Mouse (Mus musculus) c-Kit-negative CD71-positive TER-119-positive erythroid progenitor cells, embryonic 14.5 days (primary cell): ENCODE measurements around the gene Eng.

ENCODE experiments used
- DNase-seq: peaks from one replicate; pipeline ENCODE4 v3.0.0-alpha.2; 2013; ENCODE audit warnings: low read depth, low spot score

The Eng gene

DNA sequence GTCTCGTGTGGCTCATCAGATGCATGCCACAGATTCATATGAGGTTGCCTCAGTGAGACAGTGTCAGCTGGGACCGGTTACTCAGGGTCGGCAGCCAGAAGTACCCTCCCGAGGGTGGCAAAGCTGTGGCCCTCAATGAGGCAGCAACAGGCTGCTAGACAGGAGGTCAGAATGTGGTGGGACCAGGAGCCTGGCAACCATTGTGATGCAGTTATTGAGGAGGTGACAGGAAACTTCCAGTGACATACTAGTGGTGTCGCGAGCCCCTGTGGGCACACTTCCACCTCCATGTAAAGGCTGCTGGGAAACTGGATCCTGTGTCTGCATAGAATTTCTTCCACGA, 24.9 kb upstream of the Eng start, which contains the start of gene Ak1:
Ak1 (plus strand) TSS at position 242 of the 343 bp plus-strand sequence.
- DNase-seq: no peak

DNA sequence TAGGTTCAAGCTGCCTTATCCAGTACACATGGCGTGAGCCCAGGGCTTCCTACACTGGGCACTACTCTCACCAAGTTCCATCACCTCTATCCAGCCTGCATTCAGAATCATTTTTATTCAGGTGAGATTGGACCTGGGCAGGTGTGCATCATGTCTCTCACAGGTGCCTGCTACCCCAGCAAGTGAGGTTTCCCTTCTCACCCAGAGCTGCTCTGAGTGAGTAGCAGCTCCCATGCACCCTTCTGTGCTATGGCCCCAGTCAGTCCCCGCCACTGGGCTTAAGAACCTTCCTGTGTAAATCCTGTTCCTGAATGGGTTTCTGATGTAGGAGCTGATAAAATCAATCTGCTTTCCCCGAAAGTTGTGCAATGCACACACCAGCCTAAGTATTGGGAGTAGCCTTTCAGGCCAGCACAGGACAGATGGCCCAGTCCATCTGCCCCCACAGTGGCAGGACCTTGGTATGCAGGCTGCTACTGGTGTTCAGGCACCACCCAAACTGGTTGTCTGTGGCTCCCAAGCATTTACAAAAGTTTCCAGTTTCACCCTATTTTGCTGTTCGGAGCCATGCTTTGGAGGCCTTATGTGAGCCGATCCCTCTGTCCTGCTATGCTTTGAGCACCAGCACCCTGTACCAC, 22.2 kb upstream of the Eng start:
- no peak for DNase-seq

DNA sequence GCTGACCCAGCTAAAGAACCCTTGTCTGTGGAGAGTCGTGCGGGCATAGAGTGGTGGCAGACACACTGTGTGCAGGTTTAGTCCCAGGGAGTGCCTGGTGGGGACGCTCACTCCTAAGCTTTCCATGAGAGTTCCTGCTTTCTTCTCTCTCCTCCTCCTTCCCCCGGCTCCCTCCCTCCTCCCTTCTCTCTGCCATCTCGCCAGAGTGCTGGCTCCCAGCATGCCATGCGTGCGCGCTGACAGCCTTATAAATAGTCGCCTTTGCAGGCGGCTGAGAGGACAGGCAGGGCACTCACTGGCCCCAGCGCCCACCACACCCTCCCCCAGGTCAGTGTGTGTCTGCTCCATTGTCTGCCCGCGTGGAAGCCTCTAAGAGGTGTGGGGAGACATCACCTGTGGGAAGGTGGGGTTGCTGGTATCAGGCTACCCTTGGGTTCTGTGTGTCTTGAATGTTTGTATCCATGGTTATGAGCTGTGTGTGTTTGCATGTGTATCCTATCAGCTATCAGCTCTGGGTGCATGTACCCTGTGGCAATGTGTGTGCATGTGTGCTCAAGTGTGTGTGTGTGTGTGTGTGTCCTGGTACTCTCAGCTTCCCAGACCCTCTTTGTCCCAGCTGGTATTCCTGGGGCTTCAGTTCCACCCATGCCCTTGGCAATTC, 21.1 kb upstream of the Eng start:
- DNase-seq: no peak

DNA sequence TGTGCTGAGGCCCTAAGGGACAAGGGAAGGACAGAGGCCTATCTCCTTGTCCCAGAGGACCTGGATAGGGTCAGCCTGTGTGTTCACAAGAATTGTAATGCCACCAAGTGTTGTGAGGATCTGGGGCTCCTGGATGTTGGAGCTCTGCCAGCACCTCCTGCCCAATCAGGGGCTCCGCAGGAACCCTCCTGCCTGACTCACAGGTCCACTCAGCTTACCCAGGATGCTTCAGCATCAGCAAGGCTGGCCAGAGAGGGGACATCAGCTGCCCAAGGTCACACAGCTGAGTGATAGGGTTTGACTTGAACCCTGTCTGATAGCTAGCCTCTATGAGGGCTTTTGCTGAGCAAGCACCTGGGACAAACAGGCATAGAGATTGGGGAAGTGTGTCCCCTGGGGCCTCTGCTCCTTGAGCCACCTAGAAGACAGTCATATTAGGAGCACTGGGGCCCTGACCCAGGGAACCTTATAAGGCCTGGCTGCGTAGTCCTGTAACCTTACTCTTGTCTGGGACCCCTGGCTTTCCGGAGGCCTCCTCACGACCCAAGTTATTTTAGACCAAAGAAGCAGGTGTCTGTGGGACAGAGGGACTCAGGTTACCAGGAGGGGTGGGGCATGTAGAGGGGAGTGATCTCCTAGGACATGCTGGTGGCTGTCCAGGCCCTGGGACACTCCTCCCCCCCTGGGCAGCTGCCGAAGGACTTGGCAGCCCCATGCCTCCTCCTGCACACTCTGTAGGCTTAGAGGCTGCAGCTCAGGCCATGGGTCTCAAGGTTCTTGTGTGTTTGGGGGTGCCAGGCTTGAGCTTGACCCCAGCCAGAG, 20.3 kb upstream of the Eng start:
- DNase-seq: no peak

DNA sequence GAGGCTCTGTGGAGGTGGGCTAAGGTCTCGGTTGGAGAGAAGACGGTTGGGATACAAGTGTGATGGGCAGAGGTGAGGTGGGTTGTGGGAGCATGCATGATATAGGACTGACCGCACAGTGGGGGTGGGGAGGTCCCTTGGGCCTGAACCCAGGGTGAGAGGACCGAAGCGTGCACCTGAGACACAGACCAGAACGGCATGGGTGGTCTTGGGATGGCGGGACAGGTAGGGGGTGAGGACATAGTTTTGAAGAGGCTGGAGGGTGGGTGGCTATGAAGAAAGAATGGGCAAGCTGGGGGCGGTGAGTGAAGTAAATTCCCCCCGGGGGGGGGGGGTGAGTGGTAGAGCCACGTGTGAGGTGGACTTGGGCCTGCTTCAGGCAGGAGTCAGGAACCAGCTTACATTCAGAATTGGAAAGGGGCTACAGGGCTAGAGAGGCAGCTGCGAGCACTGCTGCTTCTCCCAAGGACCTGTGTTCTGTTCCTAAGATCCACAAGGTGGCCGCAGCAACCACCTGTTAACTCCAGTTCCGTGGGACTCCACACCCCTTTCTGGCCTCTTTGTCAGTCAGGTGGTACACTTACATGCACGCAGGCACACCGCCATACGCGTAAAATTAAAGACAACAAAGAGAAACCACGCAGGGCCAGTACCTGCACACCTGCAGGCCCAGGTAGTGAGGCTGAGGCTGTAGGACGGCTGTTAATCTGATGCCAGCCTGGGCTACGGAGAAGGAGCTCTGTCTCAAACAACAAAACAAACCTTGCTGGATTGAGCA, 18.9 kb upstream of the Eng start:
- DNase-seq: no peak

DNA sequence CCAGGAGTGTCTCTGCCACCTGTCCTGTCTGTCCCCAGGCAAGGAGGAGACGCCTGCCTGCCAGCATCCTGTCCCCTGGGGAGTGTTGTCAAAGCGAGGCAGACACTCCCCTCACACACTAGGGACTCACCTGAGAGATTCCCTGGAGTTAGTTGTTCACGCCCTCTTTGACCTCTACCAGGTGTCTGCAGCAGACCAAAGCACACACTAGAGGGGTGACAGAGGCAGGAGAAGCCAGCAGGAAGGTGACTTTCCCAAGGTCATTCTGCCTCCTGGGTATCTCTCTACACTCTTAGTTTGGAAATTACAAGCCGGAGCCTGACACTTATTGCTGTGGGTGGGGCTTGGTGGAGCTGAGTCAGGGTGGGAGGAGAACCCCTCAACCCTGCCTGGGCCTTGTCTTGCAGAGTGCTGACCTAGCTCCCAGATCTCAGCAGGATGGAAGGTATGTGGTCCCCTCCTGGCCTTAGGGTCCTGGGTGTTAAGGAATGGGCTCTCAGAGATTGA, 18.3 kb upstream of the Eng start:
- no peak for DNase-seq

DNA sequence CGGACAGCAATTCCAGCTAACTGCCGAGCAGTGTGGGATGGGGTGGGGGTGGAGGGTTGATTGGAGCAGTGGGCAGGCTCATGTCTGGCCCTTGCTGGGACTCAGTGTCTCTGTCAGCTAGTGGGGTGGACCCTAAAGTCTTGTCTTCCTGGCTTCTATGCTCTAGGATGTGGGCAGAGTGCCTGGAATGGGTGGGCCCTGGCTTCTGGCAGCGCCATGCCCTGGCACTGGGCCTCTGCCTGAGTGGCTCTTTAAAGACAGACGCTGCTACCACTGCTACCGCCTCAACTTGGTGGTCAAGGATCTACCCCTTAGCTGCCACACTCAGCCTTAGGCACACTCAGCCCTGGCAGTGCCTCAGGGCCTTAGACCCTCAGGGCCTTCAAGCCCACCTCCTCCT, 17.7 kb upstream of the Eng start:
- no peak for DNase-seq

DNA sequence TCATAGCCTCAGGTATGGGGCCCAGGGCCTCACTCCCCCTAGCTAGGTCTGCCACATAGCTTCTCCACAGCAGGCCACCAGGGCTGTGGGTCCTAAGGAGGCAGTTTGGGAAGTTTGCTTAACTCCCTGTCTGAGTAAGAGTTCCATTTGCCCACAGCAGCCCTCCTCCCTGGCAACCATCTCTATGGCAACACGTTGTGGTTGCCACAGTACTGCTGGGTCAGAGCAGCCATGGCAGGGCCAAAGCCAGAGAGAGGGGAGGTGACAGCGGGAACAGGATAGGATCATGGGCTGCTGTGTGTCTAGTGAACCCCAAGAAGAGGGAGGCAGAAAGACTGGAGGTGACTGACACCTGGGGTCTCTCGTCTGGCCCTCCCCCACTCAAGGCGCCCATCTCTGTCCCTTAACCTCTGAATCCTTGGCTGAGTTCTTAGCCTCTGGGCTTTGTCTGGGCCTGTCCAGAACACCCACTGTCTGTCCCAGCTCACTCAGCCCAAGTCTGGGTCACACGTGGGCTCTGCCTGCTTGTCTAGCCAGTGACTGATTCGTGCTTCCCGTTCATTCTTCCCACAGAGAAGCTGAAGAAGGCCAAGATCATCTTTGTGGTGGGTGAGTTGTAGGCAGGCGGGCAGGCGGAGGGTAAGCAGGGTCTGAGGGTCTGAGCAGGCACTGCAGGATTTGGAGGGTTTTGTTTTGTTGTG, 17.0 kb upstream of the Eng start:
- no peak for DNase-seq

DNA sequence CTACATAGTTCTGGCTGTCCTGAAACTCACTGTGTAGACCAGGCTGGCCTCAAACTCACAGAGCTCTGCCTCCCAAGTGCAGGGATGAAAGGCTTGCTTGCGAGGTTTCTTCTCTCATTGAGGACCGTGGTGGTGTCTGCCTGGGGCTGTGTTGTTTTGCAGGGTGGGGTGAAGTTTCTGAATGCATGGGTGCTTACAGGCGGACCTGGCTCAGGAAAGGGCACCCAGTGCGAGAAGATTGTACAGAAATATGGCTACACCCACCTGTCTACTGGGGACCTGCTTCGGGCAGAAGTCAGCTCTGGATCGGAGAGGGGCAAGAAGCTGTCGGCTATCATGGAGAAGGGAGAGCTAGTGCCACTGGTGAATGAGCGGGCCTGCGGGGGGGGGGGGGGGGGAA, 16.4 kb upstream of the Eng start:
- DNase-seq: no peak

DNA sequence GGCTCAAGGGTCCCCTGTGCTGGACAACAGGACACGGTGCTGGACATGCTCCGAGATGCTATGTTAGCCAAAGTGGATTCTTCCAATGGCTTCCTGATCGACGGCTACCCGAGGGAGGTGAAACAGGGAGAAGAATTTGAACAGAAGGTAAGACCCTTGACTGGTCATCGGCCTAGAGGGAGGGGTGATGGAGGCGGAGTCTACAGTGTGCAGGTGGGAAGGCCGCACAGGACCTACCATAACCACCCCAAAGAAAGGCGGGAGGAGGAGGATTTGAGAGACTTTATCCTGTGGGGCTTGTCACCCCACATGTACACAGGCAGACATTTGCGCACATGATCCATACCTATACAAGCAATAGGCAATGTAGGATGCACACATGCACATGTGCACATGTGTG, 15.3 kb upstream of the Eng start:
- DNase-seq: no peak

DNA sequence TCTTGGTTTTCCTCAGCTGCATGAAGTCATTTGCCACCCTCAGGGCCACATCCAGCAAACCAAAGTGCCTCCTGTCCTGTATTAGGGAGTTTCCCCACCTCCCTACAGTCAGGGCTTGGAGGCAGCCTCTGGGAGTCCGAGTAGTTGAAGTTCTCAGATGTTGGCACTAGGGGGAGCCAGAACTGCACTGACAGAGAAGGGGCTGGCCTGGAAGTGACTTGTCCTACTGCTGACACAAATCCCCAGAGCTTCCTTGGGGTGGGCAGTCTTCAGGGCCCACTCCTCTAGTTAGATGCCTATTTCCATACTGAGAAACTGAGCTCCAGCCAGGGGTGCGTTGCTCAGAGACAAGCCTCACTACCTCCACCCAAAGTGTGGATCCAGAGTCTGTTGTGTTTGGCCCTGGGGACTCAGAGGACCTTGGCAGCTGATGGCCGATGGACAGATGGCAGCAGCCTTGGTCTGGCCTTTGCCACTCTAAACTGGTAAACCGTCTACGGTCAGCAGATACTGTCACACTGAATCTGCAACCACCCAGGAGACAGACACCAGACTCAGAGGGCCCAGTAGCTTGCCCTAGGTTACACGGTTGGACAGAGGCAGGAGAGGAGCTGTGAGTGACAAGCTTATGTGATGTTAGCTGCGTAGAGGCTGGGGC, 14.5 kb upstream of the Eng start:
- peak; percentile 41 for DNase-seq

DNA sequence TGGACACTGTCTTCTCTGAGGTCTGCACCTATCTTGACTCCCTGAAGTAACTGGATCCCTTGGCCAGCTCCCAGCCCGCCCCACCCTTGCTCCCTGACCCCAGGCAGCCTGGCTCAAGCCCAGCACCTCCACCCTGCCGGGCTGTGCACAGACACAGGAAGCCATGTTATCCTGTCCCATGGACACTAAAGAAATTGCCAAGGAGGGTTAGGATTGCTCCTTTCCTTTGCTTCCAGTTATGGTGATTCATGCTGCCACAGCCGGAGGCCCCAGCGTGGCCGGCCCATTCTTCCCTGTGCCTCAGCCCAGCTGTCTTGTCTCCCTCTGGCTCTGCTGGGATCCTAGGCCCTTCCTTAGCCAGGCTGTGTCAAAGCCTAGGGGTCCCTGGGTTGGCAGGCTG, 12.7 kb upstream of the Eng start:
- no peak for DNase-seq

DNA sequence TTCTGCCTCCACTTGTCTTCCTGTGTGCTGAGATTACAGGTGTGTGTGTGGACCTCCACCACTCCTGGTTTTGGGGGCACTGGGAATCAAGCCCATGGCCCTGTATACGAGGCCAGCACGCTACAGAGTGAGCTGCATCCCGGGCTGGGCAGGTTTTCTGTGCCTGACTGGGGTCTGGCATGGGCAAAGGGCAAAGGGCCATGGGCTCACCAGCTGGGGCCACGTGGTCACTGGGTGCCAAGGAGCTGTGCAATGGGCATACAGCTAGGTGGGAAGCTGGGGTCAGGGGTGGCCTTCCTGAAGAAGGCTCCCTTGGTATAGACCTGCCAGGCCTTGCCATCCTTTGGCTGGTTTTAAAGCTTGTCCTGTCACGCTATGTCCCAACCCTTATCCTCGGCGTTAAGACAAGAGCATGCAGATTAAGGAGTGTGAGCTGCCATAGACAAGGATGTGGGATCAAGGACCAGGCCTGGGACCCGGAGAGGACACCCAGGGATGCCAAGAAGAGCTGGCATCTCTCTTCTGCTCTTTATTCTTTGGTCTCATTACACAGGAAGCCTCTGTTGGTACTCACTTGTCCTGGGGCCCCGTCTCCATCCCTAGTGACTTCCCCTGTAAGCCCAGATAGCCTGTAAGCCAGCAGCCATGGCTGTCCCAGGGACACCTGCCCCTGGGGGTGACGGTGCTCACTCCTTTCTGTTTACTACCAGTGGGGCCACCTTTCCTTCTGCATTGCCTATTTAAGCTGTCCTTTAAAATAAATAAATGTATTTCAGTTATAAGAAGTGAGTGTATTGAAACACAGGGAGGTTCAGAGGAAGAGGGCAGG, 11.9 kb upstream of the Eng start:
- no peak for DNase-seq

DNA sequence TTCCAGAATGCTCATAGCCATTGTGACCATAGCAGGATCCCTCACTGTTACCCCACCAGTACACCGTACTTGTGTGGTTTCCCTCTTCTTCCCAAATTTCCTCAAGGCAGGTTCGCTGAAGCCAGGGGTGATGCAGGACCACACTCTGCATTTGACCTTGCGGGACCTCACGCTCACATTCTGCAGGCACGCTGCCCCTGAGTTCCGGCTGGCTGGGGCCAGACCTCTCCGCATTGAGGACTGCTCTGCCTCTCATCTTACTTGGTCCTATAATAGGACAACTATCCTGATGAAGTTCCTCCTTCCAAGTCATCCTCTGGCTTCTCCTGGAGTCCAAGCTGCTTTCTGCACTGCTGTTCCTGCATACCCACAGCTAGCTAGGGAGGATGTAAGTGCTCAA, 9.8 kb upstream of the Eng start:
- no peak for DNase-seq

DNA sequence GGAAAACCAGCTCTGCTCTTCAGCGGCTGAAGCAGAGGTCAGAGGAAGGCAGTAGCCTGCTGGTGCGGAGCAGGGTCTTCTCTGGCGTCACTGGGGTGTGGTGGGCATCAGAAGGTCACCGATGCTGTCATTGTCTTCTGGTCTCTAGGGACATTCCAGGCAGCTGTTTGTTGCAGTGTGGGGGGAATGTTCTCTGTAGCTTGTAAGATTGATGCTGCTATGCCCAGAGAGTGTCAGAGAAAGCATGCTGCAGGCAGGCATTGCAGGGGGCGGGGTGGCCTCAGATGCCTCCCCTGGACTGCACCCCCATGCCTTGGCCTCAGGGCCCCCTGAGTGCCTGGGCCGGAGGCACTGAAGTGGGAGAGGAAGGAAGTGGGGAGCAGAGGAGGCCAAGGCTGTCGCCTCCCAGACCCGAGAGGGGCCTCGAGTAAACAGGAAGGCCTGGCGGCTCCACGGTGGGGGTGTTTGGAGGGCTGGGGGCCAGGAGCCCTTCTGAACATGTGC, 8.6 kb upstream of the Eng start:
- no peak for DNase-seq

DNA sequence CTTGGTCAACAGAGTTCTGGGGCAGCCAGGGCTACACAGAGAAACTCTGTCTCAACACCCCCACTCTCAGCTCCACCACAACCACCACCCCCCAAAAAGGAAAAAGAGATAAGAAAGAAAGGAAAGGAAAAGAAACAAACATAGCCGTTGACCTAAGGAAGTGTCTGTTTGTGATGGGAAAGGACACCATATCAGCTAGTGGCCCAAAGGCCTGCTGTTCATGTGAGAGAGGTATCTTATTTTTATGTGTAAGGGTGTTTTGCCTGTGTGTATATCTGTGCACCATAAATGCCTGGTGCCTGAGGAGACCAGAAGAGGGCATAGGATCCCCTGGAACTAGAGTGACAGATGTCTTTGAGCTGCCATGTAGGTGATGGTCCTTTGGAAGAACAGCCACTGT, 6.8 kb upstream of the Eng start:
- no peak for DNase-seq

DNA sequence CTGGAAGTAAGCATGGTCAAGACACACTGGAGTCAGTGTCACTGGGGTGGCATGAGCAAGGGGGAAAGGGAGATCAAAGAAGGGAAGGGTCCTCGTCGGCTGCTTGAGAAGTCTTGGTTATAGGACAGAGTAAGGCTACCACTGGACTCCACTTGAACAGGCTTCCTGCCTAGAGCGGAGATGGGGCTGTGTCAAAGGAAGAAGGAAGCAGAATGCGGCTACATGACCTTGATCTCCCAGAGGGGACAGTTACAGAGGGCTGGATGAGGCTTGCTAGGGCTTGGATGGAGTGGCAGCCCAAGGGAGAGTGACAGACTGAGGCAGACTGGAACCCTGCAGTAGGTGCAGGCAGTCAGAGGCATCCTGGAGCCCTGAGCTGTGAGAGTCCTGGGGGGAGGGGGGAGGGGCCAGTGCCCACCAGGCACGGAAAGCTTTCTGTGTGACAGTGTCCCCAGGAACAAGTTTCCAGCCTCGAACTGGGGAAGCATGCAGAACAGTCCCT, 5.8 kb upstream of the Eng start:
- DNase-seq: no peak

DNA sequence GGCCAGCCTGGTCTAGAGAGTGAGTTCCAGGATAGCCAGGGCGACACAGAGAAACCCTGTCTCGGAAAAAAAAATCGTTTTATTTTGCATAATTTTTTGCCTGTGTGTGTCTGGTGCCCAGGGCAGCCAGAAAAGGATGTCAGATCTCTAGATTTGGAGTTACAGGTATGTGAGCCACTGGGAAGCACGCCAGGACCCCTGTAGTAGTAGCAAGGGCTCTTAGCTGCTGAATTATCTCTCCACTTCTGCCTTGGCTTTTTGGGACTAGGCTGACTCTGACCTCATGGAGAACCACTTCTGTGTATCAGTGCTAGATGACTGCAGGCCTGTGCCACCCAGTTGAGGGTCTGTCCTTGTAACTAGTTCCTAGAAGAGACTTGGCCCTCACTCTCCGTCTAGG, 4.6 kb upstream of the Eng start:
- no peak for DNase-seq

DNA sequence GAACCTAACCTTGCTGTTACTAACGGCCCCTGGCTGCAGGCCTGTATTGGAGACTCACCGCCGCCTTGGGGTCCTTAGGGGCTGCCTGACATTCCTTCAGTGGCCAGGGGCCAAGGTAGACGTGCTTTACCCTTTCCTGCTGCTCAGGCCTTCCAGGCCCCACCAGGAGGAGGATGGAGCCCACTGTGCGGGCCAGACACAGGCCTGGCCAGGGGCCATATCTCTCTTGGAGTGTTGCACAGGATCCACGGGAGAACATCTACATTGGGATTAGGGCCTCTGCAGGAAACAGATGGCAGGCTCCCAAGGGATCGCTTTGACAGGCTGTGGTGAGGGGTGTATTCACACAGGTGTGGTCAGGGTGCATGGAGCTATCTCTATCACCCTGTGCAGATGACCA, 3.6 kb upstream of the Eng start:
- DNase-seq: no peak

DNA sequence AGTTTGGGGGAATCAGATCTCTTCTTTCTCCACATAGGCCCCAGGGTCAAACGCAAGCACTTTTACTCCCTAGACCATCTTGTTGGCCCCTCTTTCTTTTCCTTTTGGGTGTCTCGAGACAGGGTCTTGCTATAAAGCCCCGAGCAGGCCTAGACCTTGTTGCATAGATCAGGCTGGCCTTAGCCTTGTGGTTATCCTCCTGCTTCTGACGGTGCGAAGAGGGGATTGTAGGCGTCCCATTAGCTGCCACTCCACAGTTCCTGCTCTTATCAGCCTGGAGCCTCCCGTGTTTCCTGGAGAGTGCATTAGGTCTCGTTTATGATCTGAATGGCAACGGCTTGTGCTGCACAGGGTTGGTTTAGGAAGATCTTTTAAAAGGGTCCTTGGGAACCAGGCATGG, 2.3 kb upstream of the Eng start:
- no peak for DNase-seq
